Mouse (Mus musculus) forebrain, embryonic 14.5 days (tissue): Measurements from ENCODE around the gene Pik3cd. TPM values are rescaled to one million over a fixed set of nuclear protein-coding genes. Genes with fewer than 3 reads are reported as not detected.

ENCODE experiments used
- ATAC-seq: fragments of 200-750 bp; cut with Nextera tagmentation; 2 replicates; pipeline ENCODE4 v1.8.0; 2017; ENCODE audit warnings: mild to moderate bottlenecking, moderate library complexity
- DNase-seq: peaks from one replicate; pipeline ENCODE4 v3.0.0-alpha.2; 2015; ENCODE audit warnings: low spot score
- H3K27ac ChIP-seq: fragments of 300-500 bp; sonication (generic); 2 replicates; pipeline ENCODE4 v1.5.1; 2014; ENCODE audit warnings: low read depth, mild to moderate bottlenecking, control low read depth, low read length, moderate library complexity
- H3K27me3 ChIP-seq: fragments of 300-500 bp; sonication (generic); replicated peaks from 2 replicates; pipeline ENCODE4 v1.6.1; 2014; ENCODE audit warnings: low read length, control low read depth, mixed read lengths; ENCODE audit not compliant: control insufficient read depth, insufficient read depth
- H3K36me3 ChIP-seq: fragments of 300-500 bp; sonication (generic); 2 replicates; pipeline ENCODE4 v1.6.1; 2014; ENCODE audit warnings: low read length, control low read depth; ENCODE audit not compliant: control insufficient read depth, insufficient read depth
- H3K4me1 ChIP-seq: fragments of 300-500 bp; sonication (generic); 2 replicates; pipeline ENCODE4 v1.6.1; 2014; ENCODE audit warnings: antibody characterized with exemption, low read length, control low read depth; ENCODE audit not compliant: control insufficient read depth, insufficient read depth
- H3K4me2 ChIP-seq: fragments of 300-500 bp; sonication (generic); 2 replicates; pipeline ENCODE4 v1.6.1; 2014; ENCODE audit warnings: mild to moderate bottlenecking, control low read depth, low read length
- H3K4me3 ChIP-seq: fragments of 300-500 bp; sonication (generic); 2 replicates; pipeline ENCODE4 v1.5.1; 2014; ENCODE audit warnings: low read depth, low read length, control low read depth
- H3K9ac ChIP-seq: fragments of 300-500 bp; sonication (generic); 2 replicates; pipeline ENCODE4 v1.6.1; 2014; ENCODE audit warnings: mild to moderate bottlenecking, low read length, control low read depth, moderate library complexity
- H3K9me3 ChIP-seq: fragments of 300-500 bp; sonication (generic); replicated peaks from 2 replicates; pipeline ENCODE4 v1.6.1; 2016; ENCODE audit warnings: low read length, control low read depth, mixed read lengths; ENCODE audit not compliant: control insufficient read depth
- WGBS: fragments of 180-500 bp; shearing (Covaris S2); extraction: QIAGEN DNeasy Blood & Tissue Kit; methylation state at CpG from one replicate; pipeline ENCODE4 v1.1.7; 2014; 5-methylcytosine and 5-hydroxymethylcytosine counted together
- polyA plus RNA-seq: library from polyadenylated mRNA; unstranded; fragments of >200 nt; fragmentation: Nextera tagmentation; extraction: Ambion mirVana; gene quantifications from 2 replicates; pipeline ENCODE4 v1.2.1, GENCODE M21; 2014

Gene Pik3cd
- polyA plus RNA-seq, 1 experiment from 2014 or later = 8.9 TPM

DNA sequence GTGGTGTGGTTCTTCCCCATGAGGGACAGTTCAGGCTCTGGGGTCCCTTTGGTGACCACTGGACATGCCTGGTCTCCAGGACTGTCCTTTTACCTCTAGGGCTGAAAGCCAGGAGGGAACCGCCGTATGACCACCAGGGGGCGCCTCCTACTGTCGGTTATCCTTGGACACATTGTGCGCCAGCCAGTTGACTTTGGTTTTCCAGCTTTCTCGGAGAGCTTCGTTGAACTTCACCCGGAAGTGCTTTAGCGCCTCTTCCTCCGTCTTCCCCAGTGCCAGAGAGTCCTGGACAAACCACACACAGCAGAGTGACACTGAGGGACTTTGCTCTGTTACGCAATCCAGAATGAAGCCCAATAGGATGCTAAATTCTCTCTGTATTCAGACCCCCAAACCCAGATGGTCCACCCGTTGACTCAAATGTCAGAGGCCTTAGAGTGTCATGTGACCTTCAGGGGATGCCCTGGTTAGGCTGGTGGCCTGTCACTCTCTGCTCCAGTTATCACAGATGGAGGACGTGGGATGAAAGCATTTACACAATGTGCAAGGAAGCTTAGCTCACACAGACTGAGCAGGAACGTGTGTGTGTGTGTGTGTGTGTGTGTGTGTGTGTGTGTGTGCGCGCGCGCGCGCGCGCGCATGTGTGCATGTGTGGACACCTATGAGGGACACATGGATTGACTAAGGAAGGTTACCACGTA lies 51.7 kb downstream of the Pik3cd start:
- Histone ChIP-seq H3K36me3 (peaks cover 80% of the 10 kb centered on the region), H3K27me3 (no peaks in the 10 kb centered on the region), H3K9ac (no peak overlapping the region), H3K4me1 (no peaks in the 10 kb centered on the region), H3K4me3 (no peak overlapping the region), H3K27ac (no peak overlapping the region), H3K4me2 (no peak overlapping the region), H3K9me3 (no peaks in the 10 kb centered on the region)
- DNase-seq (peak; percentile 59), ATAC-seq (no peak)
- WGBS = 74% methylated on average over 24 of the region's 24 CpGs

DNA sequence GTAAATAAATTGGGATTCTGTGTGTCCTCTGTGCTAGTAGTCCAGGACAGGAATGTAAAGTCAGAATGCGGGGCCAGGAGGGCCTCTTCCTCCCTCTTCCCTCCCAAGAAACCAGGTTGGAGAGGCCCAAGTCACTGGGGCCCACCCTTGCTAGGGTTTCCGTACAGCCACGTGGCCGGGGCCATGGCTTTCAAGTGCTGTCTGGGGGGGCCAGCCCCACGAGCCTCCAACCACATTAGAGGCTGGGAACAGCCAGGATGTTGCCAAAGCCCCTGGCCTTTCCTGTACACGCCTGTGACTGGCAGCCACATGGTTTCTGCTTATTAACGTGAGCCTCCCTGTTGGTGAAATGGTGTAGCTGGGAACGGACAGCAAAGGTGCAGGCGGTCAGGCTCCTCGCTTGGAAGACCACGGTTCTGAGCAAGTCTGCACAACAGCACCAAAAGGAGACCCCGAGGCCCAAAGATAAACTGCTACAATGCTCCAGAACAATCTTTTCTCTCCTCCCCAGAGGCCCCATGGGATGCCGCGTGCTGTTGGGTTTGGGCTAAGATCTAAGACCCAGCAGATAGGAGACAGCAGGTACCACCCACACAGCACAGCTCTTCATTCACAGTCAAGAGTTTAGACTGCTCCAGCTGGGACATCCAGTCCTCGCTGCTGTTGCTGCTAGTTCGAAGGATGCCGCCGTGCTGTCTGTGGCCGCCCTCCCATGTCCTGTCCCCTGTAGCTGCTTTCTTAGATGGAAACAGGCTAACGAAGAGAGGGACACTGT lies 54.2 kb downstream of the Pik3cd start:
- WGBS = 92% methylated on average over 20 of the region's 20 CpGs
- Histone ChIP-seq H3K9ac (no peak overlapping the region), H3K36me3 (peaks cover 91% of the 10 kb centered on the region), H3K4me1 (no peaks in the 10 kb centered on the region), H3K27me3 (no peaks in the 10 kb centered on the region), H3K9me3 (no peaks in the 10 kb centered on the region), H3K27ac (no peak overlapping the region), H3K4me3 (no peak overlapping the region), H3K4me2 (no peak overlapping the region)
- no peak for DNase-seq
- no peak for ATAC-seq

GRCm38 (mm10) chr4:149645761-149646160 lies 56.6 kb downstream of the Pik3cd start:
- no peak for DNase-seq
- no peaks in the 10 kb centered on the region for H3K27me3 ChIP-seq
- no peak for ATAC-seq
- H3K9ac ChIP-seq = no peak overlapping the region
- H3K4me3 ChIP-seq = no peak overlapping the region
- no peaks in the 10 kb centered on the region for H3K4me1 ChIP-seq
- 95% methylated on average over 9 of the region's 9 CpGs for WGBS
- H3K4me2 ChIP-seq = no peak overlapping the region
- H3K36me3 ChIP-seq = peaks cover 93% of the 10 kb centered on the region
- H3K27ac ChIP-seq = no peak overlapping the region
- H3K9me3 ChIP-seq = no peaks in the 10 kb centered on the region

GRCm38 (mm10) chr4:149641956-149642355 lies 60.4 kb downstream of the Pik3cd start:
- no peak overlapping the region for H3K27ac ChIP-seq
- WGBS = 93% methylated on average over 5 of the region's 5 CpGs

GRCm38 (mm10) chr4:149641400-149641799 lies 61.0 kb downstream of the Pik3cd start:
- Histone ChIP-seq H3K27ac (no peak overlapping the region), H3K4me3 (no peak overlapping the region), H3K9me3 (no peaks in the 10 kb centered on the region), H3K9ac (no peak overlapping the region), H3K36me3 (peaks cover 85% of the 10 kb centered on the region), H3K27me3 (no peaks in the 10 kb centered on the region), H3K4me1 (no peaks in the 10 kb centered on the region), H3K4me2 (no peak overlapping the region)
- DNase-seq (no peak), ATAC-seq (no peak)
- 80% methylated on average over 8 of the region's 8 CpGs for WGBS

More at GRCm38 (mm10) chr4:149641956-149642355, 60.4 kb downstream of the Pik3cd start:
- H3K4me1 ChIP-seq = no peaks in the 10 kb centered on the region
- no peak overlapping the region for H3K4me3 ChIP-seq
- no peak for DNase-seq
- H3K9me3 ChIP-seq = no peaks in the 10 kb centered on the region
- no peak overlapping the region for H3K9ac ChIP-seq
- ATAC-seq = no peak
- peaks cover 85% of the 10 kb centered on the region for H3K36me3 ChIP-seq
- no peak overlapping the region for H3K4me2 ChIP-seq
- no peaks in the 10 kb centered on the region for H3K27me3 ChIP-seq

- Histone ChIP-seq H3K9ac (no peak overlapping the region), H3K4me3 (no peak overlapping the region), H3K27ac (no peak overlapping the region), H3K4me1 (no peaks in the 10 kb centered on the region), H3K36me3 (peaks cover 85% of the 10 kb centered on the region), H3K4me2 (no peak overlapping the region), H3K27me3 (no peaks in the 10 kb centered on the region), H3K9me3 (no peaks in the 10 kb centered on the region)
- ATAC-seq (no peak), DNase-seq (no peak)
- 64% methylated on average over 9 of the region's 9 CpGs for WGBS
These were observed 61.5 kb downstream of the Pik3cd start for GRCm38 (mm10) chr4:149640831-149641230.

- H3K27me3 ChIP-seq = no peaks in the 10 kb centered on the region
- H3K4me2 ChIP-seq = no peak overlapping the region
- no peak overlapping the region for H3K4me3 ChIP-seq
- no peak overlapping the region for H3K9ac ChIP-seq
- no peaks in the 10 kb centered on the region for H3K4me1 ChIP-seq
- no peak overlapping the region for H3K27ac ChIP-seq
- 90% methylated on average over 7 of the region's 7 CpGs for WGBS
- H3K36me3 ChIP-seq = peaks cover 90% of the 10 kb centered on the region
- no peak for DNase-seq
- ATAC-seq = no peak
- H3K9me3 ChIP-seq = no peaks in the 10 kb centered on the region
These were observed 64.4 kb downstream of the Pik3cd start for GRCm38 (mm10) chr4:149637942-149638341.

DNA sequence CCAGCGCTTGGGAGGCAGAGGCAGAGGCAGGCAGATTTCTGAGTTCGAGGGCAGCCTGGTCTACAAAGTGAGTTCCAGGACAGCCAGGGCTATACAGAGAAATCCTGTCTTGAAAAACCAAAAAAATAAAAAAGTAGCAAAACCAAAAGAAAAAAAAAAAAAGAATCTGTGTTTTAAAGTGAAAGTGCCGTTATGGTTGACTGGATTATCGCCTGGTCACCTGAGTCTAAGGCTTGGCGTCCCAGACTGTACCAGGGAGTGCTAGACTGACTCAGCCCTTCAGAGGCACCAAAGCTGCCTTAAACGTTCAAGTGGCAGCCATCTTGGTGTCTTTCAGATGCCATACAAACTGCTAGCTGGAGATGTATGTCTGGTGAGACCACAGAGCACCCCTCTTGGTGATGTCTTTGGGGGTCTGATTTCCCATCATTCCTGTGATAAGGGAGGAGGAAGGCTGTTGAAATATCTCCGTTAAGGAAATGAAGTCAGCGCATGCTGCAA lies 66.4 kb downstream of the Pik3cd start:
- H3K27ac ChIP-seq = no peak overlapping the region
- peaks cover 90% of the 10 kb centered on the region for H3K36me3 ChIP-seq
- DNase-seq (no peak), ATAC-seq (no peak)
- no peaks in the 10 kb centered on the region for H3K27me3 ChIP-seq
- no peaks in the 10 kb centered on the region for H3K9me3 ChIP-seq
- WGBS = 94% methylated on average over 8 of the region's 8 CpGs
- no peak overlapping the region for H3K4me3 ChIP-seq
- no peak overlapping the region for H3K9ac ChIP-seq
- H3K4me2 ChIP-seq = no peak overlapping the region
- no peaks in the 10 kb centered on the region for H3K4me1 ChIP-seq

DNA sequence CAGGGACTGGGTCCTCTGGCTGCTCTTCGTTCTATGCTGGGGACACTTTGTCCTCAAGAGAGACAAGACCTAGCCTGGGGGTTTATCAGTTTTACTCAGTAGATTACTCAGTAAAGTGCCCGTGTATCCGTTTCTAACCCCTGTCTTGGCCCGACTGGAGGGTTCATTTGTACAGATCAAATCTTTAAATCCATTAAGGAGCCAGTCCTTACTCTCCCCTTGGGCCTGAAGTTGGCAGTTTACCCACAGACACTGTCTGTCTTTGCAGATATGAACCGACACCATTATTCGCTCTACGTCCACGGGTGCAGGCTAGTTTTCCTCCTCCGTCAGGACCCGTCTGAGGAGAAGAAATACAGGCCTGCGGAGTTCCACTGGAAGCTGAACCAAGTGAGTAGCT lies 67.4 kb downstream of the Pik3cd start:
- H3K9ac ChIP-seq = no peak overlapping the region
- no peak overlapping the region for H3K4me2 ChIP-seq
- H3K36me3 ChIP-seq = peaks cover 91% of the 10 kb centered on the region
- no peak overlapping the region for H3K27ac ChIP-seq
- 93% methylated on average over 11 of the region's 11 CpGs for WGBS
- no peak overlapping the region for H3K4me3 ChIP-seq
- no peak for ATAC-seq
- no peaks in the 10 kb centered on the region for H3K27me3 ChIP-seq
- DNase-seq = no peak
- no peaks in the 10 kb centered on the region for H3K9me3 ChIP-seq
- no peaks in the 10 kb centered on the region for H3K4me1 ChIP-seq
